In genomic region chr9:75410868-75411487, GRCm38 (mm10) we compare ENCODE assay signal across 8 mouse cellular contexts. TPM values are rescaled to one million over a fixed set of nuclear protein-coding genes. Genes with fewer than 3 reads are reported as not detected.
DNase-seq lines count a peak whose midpoint lies in the region; ATAC-seq and TF ChIP-seq lines count a peak whose summit lies in the region.

No protein-coding gene starts in this region.

- no peaks in the 10 kb centered on the region for H3K9me3 ChIP-seq in heart, embryonic 10.5 days
- H3K9me3 ChIP-seq in limb, embryonic 15.5 days: no peaks in the 10 kb centered on the region
- H3K9me3 ChIP-seq in stomach, postnatal 0 days (ENCODE audit: control insufficient read depth, low read length): no peaks in the 10 kb centered on the region

- H3K36me3 ChIP-seq in heart, embryonic 10.5 days: no peaks in the 10 kb centered on the region
- H3K36me3 ChIP-seq in limb, embryonic 15.5 days: no peaks in the 10 kb centered on the region
- no peaks in the 10 kb centered on the region for H3K36me3 ChIP-seq in stomach, postnatal 0 days (ENCODE audit: control insufficient read depth, insufficient read depth, low read length)

- H3K27me3 ChIP-seq in heart, embryonic 10.5 days (ENCODE audit: insufficient read depth, poor library complexity, severe bottlenecking): no peaks in the 10 kb centered on the region
- H3K27me3 ChIP-seq in limb, embryonic 15.5 days: no peaks in the 10 kb centered on the region
- H3K27me3 ChIP-seq in stomach, postnatal 0 days (ENCODE audit: control insufficient read depth, insufficient read depth, low read length): no peaks in the 10 kb centered on the region

- no peak overlapping the region for H3K9ac ChIP-seq in limb, embryonic 15.5 days
- H3K9ac ChIP-seq in stomach, postnatal 0 days (ENCODE audit: low read length): no peak overlapping the region

- no peak overlapping the region for H3K4me2 ChIP-seq in limb, embryonic 15.5 days
- H3K4me2 ChIP-seq in stomach, postnatal 0 days (replicated peaks; ENCODE audit: low read depth): no peak overlapping the region; the same call in 1 of the 2 replicates

- 83% methylated on average over 6 of the region's 6 CpGs for WGBS in heart, embryonic 10.5 days
- 65% methylated on average over 6 of the region's 6 CpGs for WGBS in limb, embryonic 15.5 days
- WGBS in stomach, postnatal 0 days: 68% methylated on average over 6 of the region's 6 CpGs

- no peak for DNase-seq in heart, embryonic 10.5 days (ENCODE audit: low spot score)
- DNase-seq in heart, postnatal 4 days: no peak
- DNase-seq in retina, postnatal 1 day: peak; percentile 52
- DNase-seq in retina, embryonic 14.5 days (ENCODE audit: low spot score): no peak
- DNase-seq in stomach, postnatal 0 days (ENCODE audit: low spot score): no peak
- no peak for DNase-seq in urinary bladder, postnatal 4 days (ENCODE audit: low spot score in 2 of 2)

- H3K4me1 ChIP-seq in heart, embryonic 10.5 days: peaks cover 38% of the 10 kb centered on the region
- H3K4me1 ChIP-seq in limb, embryonic 15.5 days: peaks cover 28% of the 10 kb centered on the region
- H3K4me1 ChIP-seq in stomach, postnatal 0 days (replicated peaks; ENCODE audit: control insufficient read depth, insufficient read depth): 0 out of 2 replicates have a peak, but pooled peaks cover 2% of the 10 kb centered on the region

- peak overlapping the region; percentile 98 for H3K27ac ChIP-seq in heart, embryonic 10.5 days
- peak overlapping the region; percentile 99; the same call in 1 of the 2 replicates for H3K27ac ChIP-seq in limb, embryonic 15.5 days
- H3K27ac ChIP-seq in stomach, postnatal 0 days (replicated peaks): peak overlapping the region; percentile 99

- no peak for TF ChIP-seq EP300 in stomach, postnatal 0 days (optimal IDR thresholded peaks at IDR 0.05)

- no peak for TF ChIP-seq CTCF in stomach, postnatal 0 days (IDR thresholded peaks at IDR 0.05; ENCODE audit: low read depth)

- no peak for ATAC-seq in limb, embryonic 15.5 days (ENCODE audit: insufficient number of reproducible peaks, low FRiP score, low TSS enrichment, low read depth)
- ATAC-seq in stomach, postnatal 0 days (ENCODE audit: low FRiP score, low TSS enrichment): no peak
- no peak for ATAC-seq in frontal cortex, adult (ENCODE audit: low TSS enrichment)

- no peak overlapping the region; the same call in 1 of the 2 replicates for H3K4me3 ChIP-seq in heart, embryonic 10.5 days
- 0 out of 2 replicates have a peak overlapping the region, but pooled peaks have one; percentile 80 for H3K4me3 ChIP-seq in limb, embryonic 15.5 days
- no peak overlapping the region for H3K4me3 ChIP-seq in stomach, postnatal 0 days (ENCODE audit: low read depth, low read length)

RNA-seq across cellular contexts. Expression of gene Mapk6, which starts 1.2 kb away (rescaled TPM):
- polyA plus RNA-seq in heart, embryonic 10.5 days (2016; fragmentation: Nextera tagmentation; extraction: Ambion mirVana): 71.2 and 87.1 TPM in 2 replicates
- total RNA-seq in heart, postnatal 4 days (2021): 10 to 100 TPM; 59.7 to 60.7 TPM
- 49.8 and 50.6 TPM in 2 replicates for polyA plus RNA-seq in limb, embryonic 15.5 days (2015; fragmentation: Nextera tagmentation; extraction: Ambion mirVana)
- polyA plus RNA-seq in stomach, postnatal 0 days (2015; fragmentation: Nextera tagmentation; extraction: Ambion mirVana): 28.9 and 29.0 TPM in 2 replicates

RNA-seq across cellular contexts. Expression of gene Leo1, which starts 30.3 kb away (rescaled TPM):
- 36.3 and 49.1 TPM in 2 replicates for polyA plus RNA-seq in heart, embryonic 10.5 days (2016; fragmentation: Nextera tagmentation; extraction: Ambion mirVana)
- total RNA-seq in heart, postnatal 4 days (2021): 10 to 100 TPM; 23.1 to 25.4 TPM
- 37.5 and 42.3 TPM in 2 replicates for polyA plus RNA-seq in limb, embryonic 15.5 days (2015; fragmentation: Nextera tagmentation; extraction: Ambion mirVana)
- polyA plus RNA-seq in stomach, postnatal 0 days (2015; fragmentation: Nextera tagmentation; extraction: Ambion mirVana): 16.1 and 17.8 TPM in 2 replicates
